Mouse (Mus musculus) layer of hippocampus, adult 18-20 months (tissue): ENCODE results near the gene Sphk2. TPM values are rescaled to one million over a fixed set of nuclear protein-coding genes. Genes with fewer than 3 reads are reported as not detected.
A peak's percentile ranks its signal among the peaks of the same experiment; 100 is the strongest.
"Not testable (repeated sequence)": the region's sequence is repeated elsewhere in the genome, so short reads cannot be mapped to it uniquely, and the experiment has no call there.

Source experiments
- DNase-seq, 2 experiments: peaks; one replicate each; pipeline ENCODE4 v3.0.0; 2022; ENCODE audit warnings: low spot score in 2 of 2
- total RNA-seq, 2 experiments: library from RNA; stranded (reverse); gene quantifications; 2 replicates each; pipeline ENCODE4 v1.2.3; 2021

The Sphk2 gene
- total RNA-seq, 2 experiments from 2014 or later = 35.8 to 37.2 TPM

DNA sequence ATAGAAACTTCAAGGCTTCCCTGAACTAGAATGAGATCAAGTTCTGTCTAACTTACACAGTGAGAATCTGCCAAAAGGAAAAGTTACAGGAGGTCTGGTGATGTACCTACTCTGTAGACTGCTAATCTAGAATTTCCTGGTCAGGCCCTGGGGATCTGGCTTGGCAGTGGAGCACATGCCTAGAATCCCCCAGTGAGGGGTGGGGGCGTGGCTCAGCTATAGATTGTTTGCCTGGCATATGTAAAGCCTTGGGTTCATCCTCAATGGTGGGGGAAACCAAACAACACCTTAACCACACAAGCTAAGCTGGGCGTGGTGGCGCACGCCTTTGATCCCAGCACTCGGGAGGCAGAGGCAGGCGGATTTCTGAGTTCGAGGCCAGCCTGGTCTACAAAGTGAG lies 19.9 kb downstream of the Sphk2 start:
- DNase-seq = no peak

DNA sequence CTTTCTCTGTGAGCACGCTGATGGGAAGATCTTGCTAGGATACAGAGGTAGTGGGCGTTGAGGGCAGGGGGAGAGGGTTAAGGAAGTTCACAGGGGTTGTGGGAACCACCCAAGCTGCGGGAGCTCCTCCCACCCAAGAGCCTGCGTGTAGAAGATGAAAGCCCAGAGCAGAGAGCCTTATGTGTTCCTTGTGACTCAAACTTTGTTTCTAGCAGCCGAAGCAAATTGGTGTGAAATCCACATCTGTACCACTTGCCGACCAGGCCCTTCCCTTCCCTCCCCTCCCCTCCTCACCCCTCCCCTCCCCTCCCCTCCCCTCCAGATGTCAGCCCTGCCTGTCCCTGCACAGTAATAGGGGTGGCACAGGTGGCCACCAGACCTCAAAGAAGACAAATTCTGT lies 22.7 kb downstream of the Sphk2 start:
- no peak for DNase-seq

DNA sequence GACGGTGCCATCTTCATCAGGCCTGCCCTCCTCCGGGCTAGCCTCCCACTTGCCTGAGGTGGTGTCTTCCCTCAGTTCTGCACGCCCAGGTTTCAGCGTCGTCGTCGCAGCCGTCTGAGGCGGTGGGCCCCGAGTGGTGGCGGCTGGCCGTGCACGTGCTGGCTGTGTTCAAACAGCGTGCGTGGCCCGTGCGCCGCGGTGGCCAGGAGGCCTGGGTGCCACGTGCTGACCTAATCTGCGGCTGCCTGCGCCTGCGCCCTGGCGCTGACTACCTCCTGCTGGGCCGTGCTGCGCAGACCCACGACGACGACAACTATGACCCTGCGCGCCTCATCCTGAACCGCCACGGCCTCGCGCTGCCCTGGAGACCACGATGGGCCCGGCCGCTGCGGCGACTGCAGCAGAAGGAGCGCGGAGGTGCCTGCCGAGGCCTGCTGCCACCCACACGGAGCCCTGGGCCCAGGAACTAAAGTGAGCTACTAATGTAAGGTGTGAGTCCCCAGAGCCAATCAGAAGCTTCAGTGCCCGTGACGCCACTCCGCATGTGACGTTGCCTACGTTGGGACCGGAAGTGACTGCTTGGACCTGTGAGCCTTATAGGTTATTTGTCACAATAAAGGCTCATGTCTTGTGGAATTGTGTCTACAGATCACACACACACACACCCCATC lies 23.7 kb downstream of the Sphk2 start, which contains the start of gene Sec1:
Gene Sec1, minus strand, starts transcription at position 482 of the 671 bp plus-strand sequence.
- no peak for DNase-seq

DNA sequence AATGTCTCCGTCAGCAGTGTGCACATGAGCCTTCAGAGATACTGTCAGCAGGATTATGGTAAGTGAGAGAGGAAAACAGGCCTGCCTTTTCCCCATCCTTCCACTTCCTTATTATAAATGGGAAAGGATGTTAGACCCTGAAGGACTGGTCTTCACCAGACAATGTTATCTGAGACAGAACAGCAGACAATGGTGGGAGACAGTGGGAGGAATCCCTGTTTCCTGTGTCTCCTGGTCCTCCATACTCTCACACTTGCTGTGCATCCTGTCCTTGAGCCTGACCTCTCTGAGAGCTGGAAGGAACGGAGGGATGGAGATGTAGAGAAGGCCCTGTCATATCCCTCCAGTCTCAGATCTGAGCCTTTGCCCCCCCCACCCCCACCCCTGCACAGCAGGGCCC lies 25.4 kb downstream of the Sphk2 start:
- DNase-seq = no peak

DNA sequence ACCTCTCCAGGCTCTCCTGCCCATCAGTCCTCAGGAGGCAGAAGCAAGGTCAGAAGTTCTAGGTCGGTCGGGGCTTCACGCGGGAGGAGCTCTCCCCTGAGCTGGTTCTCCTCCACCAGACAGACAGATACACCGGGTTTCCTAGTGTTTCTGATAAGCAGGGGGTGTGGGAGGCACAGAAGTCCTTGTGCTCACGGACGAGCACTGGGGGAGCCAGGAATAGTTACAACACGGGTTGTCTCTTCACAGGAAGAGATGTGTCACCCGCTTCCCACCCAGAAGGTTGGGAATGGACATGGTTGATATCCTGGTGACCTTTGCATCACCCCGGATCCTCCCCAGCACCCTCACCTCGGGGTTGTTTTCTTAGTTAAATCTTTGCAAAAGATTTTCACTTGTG lies 28.0 kb downstream of the Sphk2 start:
- no peak for DNase-seq

DNA sequence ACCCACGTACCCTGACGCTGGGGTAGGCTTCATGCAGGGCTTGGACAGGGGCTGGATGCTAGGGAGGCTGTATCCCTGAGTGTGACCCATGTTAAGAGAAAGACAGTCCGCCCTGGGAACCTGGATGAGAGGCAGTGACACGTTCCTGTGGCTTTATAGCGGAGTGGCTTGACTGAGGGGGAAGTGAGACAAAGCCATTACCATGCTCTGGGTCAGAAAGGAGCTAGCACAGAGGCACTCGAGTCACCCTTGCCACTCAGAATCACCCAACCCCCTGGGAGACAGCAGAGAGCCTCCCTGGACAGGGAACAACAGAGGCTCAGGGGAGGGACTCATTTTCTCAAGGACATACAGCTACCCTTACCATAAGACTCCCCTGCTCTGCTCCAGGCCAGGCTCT lies 28.7 kb downstream of the Sphk2 start:
- no peak for DNase-seq

DNA sequence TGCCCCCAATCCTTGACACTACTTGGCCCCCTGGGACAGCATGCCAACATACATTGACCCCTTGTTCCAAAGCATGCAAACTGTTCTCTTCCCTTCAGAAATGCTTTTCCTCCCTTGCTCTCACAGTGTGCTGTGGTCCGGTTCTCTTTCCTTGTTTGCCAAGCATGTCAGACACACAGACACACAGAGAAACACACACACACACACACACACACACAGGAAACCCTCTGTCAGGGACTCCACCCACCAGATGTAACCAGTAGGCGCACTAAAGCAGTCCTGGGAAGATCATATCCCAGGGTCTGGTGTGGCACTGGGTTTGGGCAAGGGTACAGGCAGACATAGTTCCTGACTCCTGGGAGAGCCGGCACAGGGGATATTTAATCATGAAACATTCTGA lies 31.0 kb downstream of the Sphk2 start:
- no peak for DNase-seq

DNA sequence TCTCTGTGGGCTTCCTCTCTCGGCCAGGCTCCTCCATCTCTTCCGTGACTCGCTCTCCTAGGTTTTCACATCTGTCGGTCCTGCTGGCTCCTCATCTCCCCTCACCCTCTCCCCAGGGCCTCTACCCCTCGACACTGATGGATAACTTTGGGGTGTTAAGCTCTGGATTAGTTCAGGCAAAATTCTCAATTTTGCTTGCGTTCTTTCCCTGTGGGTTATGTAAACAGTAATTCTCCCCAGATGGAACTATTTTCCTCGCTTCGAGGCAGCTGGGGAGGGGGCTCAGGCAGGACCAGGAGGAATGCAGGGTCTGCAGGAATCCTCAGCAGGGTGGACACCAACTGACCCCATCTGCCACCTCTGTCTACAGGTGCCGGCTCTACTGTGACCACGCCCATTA lies 32.0 kb downstream of the Sphk2 start:
- DNase-seq = no peak

DNA sequence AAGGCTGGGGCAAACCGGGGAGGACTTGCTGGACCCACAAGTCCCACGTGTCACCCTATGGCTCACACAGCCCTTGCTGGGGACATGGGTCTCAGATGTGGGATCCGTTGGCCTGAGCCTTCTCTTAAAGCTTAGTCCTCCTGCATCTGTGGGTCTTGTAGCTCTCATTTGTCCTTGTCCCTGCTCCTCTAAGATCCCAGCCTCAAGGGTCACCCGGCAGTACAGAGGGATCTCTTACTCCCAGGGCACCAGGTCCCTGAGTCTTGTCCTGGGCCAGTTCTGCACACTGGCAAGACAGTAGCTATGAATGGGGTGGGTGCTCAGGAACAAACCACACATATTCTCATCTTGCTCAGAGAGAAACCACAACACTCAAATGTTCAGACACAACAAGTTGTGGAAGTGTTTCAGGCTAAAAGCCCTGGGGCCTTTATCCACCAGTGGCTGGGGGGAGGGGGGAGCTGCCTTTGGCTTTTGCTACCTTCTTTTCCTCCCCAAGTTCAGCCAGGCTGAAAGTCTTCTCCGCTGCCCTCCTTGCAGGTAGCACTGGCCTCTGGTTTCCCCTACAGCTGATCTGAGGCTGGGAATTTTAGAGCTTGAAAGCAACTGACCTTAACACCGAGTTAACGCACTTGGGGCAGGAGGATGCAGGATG lies 34.3 kb downstream of the Sphk2 start, which contains the start of gene Ntn5:
Gene Ntn5, plus strand, starts transcription at position 627 of the 655 bp plus-strand sequence.
- no peak for DNase-seq

DNA sequence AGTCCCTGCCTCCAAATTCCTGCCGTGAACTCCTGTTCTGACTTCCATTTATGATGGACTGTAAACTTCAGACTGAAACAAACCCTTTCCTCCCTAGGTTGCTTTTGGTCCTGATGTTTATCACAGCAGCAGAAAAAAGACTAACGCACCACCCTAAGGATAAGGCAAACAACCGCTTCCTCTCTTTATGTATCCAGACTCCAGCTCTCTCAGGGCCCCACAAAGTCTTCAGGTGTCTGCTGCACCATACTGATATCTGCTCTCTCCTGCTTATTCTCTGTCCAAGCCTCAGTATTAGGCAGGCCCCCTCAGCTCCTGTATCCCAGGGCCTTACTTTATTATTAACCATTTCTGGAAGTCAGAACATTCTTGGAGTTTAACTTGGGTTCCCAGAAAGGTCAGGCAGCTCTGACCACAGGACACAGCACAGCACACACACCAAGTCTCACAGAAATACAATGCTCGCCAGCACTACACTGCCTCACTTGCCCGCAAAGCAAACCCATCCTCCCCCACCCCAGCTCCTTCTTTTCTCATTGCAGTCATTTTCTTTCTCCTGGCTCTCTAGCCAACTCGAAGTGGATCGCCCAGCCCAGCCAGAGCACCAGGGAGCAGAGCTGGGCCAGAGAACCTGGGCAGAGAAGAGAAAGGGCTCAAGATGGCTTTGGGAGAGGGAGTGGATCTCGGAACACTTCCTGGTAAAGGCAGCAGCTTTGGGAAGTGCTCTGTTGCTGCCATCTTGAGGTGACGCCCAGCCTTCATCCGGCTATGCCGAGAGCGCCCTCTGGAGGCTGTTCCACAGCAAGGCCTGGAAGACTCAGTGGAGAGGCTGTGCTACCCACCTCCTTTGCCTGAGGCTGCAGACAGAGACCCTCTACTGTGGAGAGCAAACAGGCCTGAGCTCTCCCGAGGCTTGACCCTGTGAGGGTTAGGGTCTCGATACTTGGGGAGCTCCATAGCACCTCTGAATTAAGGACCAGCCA lies 35.4 kb downstream of the Sphk2 start:
- DNase-seq = peak; percentile 80 to 90

DNA sequence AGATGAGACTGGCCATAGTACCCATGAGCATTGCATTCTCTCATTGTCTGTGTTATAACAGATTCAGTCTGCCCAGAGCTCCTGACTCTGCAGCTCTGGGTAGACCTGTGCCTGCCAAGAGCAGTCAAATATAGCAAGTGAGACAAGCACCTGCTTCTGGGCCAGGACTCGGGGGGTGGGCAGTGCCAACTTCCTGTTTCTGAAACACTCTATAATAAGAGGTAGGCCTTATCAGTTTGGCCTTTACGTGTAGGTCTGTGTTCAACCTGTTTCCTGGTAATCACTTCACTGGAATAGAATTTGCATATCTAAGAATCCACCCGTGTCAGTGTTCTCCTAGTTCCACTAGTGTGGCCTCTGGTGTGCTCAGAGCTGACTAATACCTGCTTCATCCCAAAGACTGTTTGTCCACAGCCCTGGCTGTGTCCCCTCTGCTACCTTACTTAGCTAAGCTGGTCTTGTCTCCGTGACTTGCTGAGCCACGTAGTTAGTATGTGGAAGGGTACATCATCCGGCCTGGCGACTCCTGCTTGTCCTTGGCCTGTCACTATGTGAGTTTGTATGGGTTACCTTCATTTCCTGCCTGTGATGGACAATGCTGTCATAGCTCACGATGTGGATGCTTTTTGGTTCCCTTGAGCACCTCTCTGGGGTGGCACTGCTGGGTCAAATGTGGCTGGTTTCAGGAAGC lies 36.6 kb downstream of the Sphk2 start:
- DNase-seq = no peak

DNA sequence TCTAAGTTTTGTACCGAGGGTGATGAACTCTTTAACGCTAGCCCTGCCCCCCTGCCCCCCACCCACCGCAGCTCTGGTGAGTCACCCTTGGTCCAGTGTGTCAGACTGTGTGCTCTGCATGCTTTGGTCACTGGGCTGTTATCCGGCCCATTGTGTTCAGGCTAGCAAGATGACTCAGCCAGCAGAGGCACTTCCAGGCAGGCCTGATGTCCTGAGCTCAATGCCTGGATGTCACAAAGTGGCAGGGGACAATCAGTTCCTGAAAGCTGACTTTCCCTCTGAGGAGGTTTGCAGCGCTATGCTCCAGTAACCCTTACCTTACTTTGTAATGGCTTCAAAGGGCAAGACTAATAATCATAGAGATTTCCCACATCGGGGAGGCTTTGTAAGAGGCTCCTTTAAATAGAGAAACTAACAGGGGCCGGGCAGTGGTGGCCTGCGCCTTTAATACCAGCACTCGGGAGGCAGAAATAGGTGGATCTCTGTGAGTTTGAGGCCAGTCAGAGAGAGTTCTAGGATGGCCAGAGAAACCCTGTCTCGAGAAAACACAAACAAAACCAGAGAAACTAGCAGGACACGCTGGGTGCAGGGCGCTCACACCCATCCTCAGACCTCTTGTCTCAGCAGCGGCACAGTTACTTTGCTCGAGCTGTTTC lies 37.7 kb downstream of the Sphk2 start:
- DNase-seq = no peak

DNA sequence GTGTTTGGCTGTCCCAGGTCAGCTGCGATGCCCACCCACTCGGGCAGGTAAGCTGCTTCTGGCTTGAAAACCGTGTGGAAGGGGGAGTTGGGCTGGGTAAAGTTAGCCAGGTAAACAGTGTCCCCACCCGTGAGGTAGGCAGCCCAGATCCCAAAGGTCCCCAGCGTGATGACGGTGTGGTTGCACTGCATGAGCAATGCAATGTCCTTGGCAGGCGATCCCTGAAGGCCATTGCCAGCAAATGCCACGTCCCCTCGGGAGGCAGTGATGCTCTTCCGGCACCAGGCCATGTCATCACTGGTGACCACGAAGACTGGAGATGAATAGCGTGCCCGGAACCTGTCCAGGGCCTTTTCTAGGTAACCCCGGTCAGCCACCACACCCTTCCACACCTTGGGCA lies 39.3 kb downstream of the Sphk2 start:
- DNase-seq = no peak

DNA sequence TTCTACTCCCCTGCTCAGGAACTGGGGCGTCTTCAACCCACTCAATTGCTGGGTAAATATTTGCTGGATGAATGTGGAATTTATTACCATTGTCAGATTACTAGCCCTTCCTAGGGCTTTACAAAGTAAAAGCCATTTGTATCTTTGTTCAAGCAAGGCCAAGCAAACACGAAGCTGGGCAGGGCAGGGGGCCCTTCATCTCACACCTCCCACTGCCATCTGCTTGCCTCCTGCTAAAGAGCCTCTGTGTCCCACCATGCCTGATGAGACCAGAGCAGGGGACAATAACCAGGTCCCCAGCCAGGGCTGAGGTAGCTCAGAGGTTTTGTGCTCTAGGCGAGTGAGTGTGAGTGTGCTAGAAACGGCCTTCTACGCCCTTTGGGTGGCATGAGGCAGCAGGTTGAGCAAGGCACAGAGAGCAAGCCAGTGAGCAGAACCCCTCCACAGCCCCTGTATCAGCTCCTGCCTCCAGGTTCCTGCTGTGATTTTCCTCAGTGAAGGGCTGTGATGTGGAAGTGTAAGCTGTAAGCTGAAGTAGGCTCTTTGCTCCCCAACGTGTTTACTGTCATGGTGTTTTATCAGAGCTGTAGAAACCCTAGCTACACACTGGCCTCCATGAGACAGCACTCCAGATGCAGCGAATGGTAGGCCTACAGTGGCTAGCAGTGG lies 40.0 kb downstream of the Sphk2 start:
- no peak for DNase-seq

DNA sequence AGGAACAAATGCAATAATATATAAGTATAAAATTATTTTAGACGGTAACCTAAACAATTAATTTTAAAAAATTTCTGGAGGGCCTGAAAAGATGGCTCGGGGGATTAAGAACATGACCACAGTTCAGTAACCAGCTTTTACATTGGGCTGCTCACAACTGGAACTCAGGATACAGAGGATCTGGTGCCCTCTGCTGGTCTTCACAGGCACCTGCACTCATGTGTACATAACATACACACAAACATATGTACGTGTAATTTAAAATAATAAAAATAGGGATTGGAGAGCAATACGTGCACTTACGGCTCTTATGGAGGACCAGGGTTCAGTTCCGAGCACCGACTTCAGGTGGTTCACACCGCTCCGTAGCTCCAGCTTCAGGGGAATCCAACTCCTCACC lies 48.9 kb downstream of the Sphk2 start:
- DNase-seq = no peak

DNA sequence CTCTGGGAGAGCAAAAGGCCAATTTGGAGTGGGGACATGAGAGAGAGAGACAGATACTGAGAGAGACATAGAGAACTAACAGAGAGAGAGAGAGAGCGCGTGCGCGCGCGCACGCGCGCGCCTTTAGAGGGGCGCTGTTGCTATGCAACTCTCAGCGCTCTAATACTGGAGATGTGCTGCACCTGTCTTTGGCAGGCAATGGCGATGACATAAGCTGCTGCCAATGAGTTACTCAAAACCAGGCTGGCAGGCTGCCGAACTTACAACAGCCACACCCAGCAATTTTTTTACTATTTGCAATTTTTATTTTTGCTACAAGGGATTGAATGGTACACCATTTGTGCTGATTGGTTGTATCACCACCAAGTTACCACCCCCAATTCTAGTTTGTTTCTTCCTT lies 50.0 kb downstream of the Sphk2 start:
- peak in 1 of 2 experiments; percentile 67 for DNase-seq

DNA sequence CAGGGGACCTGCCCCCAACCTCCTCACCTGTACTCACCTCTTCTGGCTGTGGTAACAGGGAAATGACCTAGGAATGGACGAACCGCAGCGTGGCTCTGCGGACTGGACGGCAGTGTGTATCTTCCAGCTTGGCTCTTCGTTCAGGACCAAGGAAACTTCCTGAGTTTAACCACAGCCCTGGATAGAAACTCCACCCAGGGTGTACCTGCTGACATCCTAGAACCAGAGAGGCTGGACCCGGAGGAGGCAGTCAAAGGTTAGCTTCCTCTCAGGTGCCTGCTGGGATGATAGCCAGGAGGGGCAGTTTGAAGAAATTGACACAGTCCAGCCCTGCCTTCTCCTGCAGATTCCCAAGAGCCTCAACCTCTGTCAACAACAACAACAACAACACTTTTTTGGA lies 51.6 kb downstream of the Sphk2 start, which contains the start of gene Fut2:
Gene Fut2, minus strand, starts transcription at position 234 of the 400 bp plus-strand sequence.
- DNase-seq = no peak

DNA sequence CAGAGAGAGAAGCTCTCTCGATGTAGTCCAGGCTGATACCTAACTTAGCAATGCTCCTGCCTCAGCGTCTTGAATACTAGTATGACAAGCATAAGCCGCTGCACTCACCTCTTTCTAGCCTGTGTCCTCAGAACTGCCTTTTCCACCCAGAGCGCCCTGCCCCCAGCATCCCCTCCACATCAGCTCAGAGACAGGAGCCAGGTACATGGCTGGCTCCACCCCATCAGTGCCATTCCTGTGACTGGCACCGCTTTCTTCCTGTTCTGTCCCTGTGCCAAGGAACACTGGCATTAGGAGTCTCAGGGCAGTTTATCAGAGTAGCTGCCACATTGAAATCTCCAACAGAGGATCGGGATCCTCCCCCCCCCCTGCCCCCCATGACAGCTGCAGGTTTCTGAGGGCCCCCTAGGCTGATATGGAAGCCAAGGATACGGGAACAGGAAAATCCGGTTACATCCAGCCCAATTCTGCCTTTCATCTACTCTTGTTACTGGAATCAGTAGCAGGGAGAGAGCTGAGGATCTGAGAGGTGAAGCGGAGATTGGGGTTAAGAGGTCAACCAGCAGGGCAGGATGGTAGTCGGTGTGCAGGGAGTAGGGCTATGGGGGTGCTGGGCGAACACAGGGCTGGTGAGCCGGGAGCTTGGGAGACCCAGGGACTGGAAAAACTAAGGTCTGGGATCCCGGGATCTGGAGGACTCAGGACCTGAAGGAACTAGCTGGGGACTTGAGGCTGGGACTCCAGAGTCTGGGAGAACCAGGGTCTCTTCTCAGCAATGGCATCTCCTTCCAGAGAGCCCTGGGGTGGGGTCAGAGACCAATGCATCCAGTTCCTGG lies 52.3 kb downstream of the Sphk2 start:
- no peak for DNase-seq

DNA sequence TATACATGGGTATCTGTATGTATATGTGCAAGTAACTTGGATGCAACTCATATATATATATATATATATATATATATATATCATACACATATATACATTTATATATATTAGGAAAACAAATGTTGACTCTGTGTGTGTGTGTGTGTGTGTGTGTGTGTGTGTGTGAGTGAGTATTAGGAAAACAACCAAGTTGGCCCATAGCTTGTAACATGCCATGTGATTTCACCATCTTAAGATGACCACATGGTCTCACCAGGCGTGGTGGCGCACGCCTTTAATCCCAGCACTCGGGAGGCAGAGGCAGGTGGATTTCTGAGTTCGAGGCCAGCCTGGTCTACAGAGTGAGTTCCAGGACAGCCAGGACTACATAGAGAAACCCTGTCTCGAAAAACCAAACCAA lies 56.1 kb downstream of the Sphk2 start:
- not testable (repeated sequence) for DNase-seq
